Mouse (Mus musculus): Measurements from ENCODE around the gene Socs7. TPM values are rescaled to one million over a fixed set of nuclear protein-coding genes. Genes with fewer than 3 reads are reported as not detected.

The Socs7 gene
- polyA plus RNA-seq, 1 experiment from 2014 or later, result 3.6 TPM

DNA sequence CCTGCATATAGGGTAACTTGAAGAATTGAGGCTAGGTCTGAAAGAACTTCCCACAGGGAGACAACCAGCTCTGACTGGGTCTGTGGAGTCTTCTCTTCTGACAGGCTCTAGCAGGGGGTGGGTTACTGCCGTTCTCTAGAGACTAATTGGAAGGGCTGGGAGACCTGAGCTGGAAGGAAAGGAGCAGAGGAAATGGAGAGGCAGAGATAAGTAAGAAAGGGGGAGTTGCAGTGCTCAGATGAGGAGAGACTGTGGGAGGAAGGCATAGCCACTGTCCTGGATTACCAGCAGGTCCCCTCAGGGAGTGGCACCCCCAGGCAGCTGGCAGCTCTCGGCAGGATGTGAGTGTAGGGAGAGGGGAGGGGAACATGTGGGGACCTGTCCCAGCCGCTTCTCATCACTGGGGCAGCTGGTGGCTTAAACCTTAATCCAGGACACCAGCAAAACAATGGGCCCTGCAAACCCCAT, 79.3 kb downstream of the Socs7 start:
- Histone ChIP-seq H3K4me1 (replicated peaks; ENCODE audit: control insufficient read depth, insufficient read depth, low read length) (peaks cover 11% of the 10 kb centered on the region), H3K9ac (ENCODE audit: low read depth, low read length) (no peak overlapping the region), H3K27ac (ENCODE audit: low read depth, low read length) (no peak overlapping the region), H3K27me3 (ENCODE audit: control insufficient read depth, insufficient read depth, low read length) (peaks cover 33% of the 10 kb centered on the region), H3K4me3 (ENCODE audit: low read depth, low read length) (0 out of 2 replicates have a peak overlapping the region, but pooled peaks have one; percentile 1), H3K36me3 (ENCODE audit: control insufficient read depth, insufficient read depth, low read length) (no peaks in the 10 kb centered on the region), H3K4me2 (replicated peaks; ENCODE audit: low read depth, low read length) (no peak overlapping the region), H3K9me3 (ENCODE audit: control insufficient read depth, low read length) (no peaks in the 10 kb centered on the region)
- ATAC-seq (ENCODE audit: low FRiP score) (no peak), DNase-seq (ENCODE audit: low spot score) (no peak)
- 20% methylated on average over 3 of the region's 3 CpGs for WGBS

GRCm38 (mm10) chr11:97442891-97443675, 80.7 kb downstream of the Socs7 start:
- Histone ChIP-seq H3K4me3 (ENCODE audit: low read depth, low read length) (no peak overlapping the region), H3K4me2 (replicated peaks; ENCODE audit: low read depth, low read length) (no peak overlapping the region), H3K4me1 (replicated peaks; ENCODE audit: control insufficient read depth, insufficient read depth, low read length) (peaks cover 8% of the 10 kb centered on the region), H3K36me3 (ENCODE audit: control insufficient read depth, insufficient read depth, low read length) (no peaks in the 10 kb centered on the region), H3K9me3 (ENCODE audit: control insufficient read depth, low read length) (no peaks in the 10 kb centered on the region), H3K27me3 (ENCODE audit: control insufficient read depth, insufficient read depth, low read length) (peaks cover 33% of the 10 kb centered on the region), H3K9ac (ENCODE audit: low read depth, low read length) (no peak overlapping the region), H3K27ac (ENCODE audit: low read depth, low read length) (peak overlapping the region; percentile 13; the same call in 1 of the 2 replicates)
- DNase-seq (ENCODE audit: low spot score), result no peak
- WGBS, result 85% methylated on average over 11 of the region's 11 CpGs
- ATAC-seq (ENCODE audit: low FRiP score), result no peak

- no peak overlapping the region for H3K4me3 ChIP-seq (ENCODE audit: low read depth, low read length)
- peak overlapping the region; percentile 33; the same call in 1 of the 2 replicates for H3K27ac ChIP-seq (ENCODE audit: low read depth, low read length)
- no peaks in the 10 kb centered on the region for H3K9me3 ChIP-seq (ENCODE audit: control insufficient read depth, low read length)
- ATAC-seq (ENCODE audit: low FRiP score) (no peak), DNase-seq (ENCODE audit: low spot score) (no peak)
- peaks cover 5% of the 10 kb centered on the region; the same call in 1 of the 2 replicates for H3K4me1 ChIP-seq (replicated peaks; ENCODE audit: control insufficient read depth, insufficient read depth, low read length)
- WGBS, result 69% methylated on average over 6 of the region's 6 CpGs
- H3K27me3 ChIP-seq (ENCODE audit: control insufficient read depth, insufficient read depth, low read length), result peaks cover 13% of the 10 kb centered on the region
- no peak overlapping the region for H3K4me2 ChIP-seq (replicated peaks; ENCODE audit: low read depth, low read length)
- H3K36me3 ChIP-seq (ENCODE audit: control insufficient read depth, insufficient read depth, low read length), result no peaks in the 10 kb centered on the region
- no peak overlapping the region for H3K9ac ChIP-seq (ENCODE audit: low read depth, low read length)
Measured at GRCm38 (mm10) chr11:97445596-97445995, 83.2 kb downstream of the Socs7 start.

GRCm38 (mm10) chr11:97445999-97446511, 83.7 kb downstream of the Socs7 start:
- WGBS, result 53% methylated on average over 4 of the region's 4 CpGs

DNA sequence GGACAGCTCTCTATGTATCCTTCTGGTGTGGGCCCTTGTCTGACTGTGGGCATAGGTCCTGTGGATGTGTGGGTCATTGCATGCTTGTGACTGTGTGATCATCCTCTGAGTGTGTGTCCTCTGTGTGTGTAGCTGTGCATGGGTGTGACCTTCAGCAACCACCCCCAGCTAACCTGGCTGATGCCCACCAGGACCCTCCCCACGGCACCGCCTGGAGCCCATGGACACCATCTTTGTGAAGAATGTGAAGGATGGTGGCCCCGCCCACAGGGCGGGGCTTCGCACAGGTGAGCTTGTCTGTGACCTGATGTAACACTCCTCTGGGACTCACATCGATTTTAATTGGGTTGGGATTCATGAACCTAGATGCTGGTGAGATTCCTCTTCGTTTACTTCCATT, 85.6 kb downstream of the Socs7 start:
- ATAC-seq (ENCODE audit: low FRiP score), result no peak
- Histone ChIP-seq H3K4me2 (replicated peaks; ENCODE audit: low read depth, low read length) (no peak overlapping the region), H3K4me3 (ENCODE audit: low read depth, low read length) (no peak overlapping the region), H3K36me3 (ENCODE audit: control insufficient read depth, insufficient read depth, low read length) (no peaks in the 10 kb centered on the region), H3K9me3 (ENCODE audit: control insufficient read depth, low read length) (no peaks in the 10 kb centered on the region), H3K27ac (ENCODE audit: low read depth, low read length) (no peak overlapping the region), H3K4me1 (replicated peaks; ENCODE audit: control insufficient read depth, insufficient read depth, low read length) (0 out of 2 replicates have a peak, but pooled peaks cover 5% of the 10 kb centered on the region), H3K27me3 (ENCODE audit: control insufficient read depth, insufficient read depth, low read length) (no peaks in the 10 kb centered on the region; the same call in 1 of the 2 replicates), H3K9ac (ENCODE audit: low read depth, low read length) (no peak overlapping the region)
- WGBS, result 86% methylated on average over 7 of the region's 7 CpGs
- no peak for DNase-seq (ENCODE audit: low spot score)

More at GRCm38 (mm10) chr11:97445999-97446511, 83.7 kb downstream of the Socs7 start:
- no peak overlapping the region for H3K4me3 ChIP-seq (ENCODE audit: low read depth, low read length)
- no peak overlapping the region for H3K4me2 ChIP-seq (replicated peaks; ENCODE audit: low read depth, low read length)
- 0 out of 2 replicates have a peak overlapping the region, but pooled peaks have one; percentile 33 for H3K27ac ChIP-seq (ENCODE audit: low read depth, low read length)
- H3K36me3 ChIP-seq (ENCODE audit: control insufficient read depth, insufficient read depth, low read length), result no peaks in the 10 kb centered on the region
- no peak overlapping the region for H3K9ac ChIP-seq (ENCODE audit: low read depth, low read length)
- peaks cover 8% of the 10 kb centered on the region for H3K27me3 ChIP-seq (ENCODE audit: control insufficient read depth, insufficient read depth, low read length)
- 0 out of 2 replicates have a peak, but pooled peaks cover 5% of the 10 kb centered on the region for H3K4me1 ChIP-seq (replicated peaks; ENCODE audit: control insufficient read depth, insufficient read depth, low read length)
- ATAC-seq (ENCODE audit: low FRiP score), result no peak
- DNase-seq (ENCODE audit: low spot score), result no peak
- no peaks in the 10 kb centered on the region for H3K9me3 ChIP-seq (ENCODE audit: control insufficient read depth, low read length)

Other genes starting within 250 kb of the Socs7 start
- 0.11 and 0.23 TPM in 2 replicates for gene Tbx21, start 247.2 kb upstream of the Socs7 start, polyA plus RNA-seq (2014; fragmentation: Nextera tagmentation; extraction: Ambion mirVana)
- 3.9 and 4.2 TPM in 2 replicates for gene Tbkbp1, start 211.1 kb upstream of the Socs7 start, polyA plus RNA-seq (2014; fragmentation: Nextera tagmentation; extraction: Ambion mirVana)
- 94.9 and 99.7 TPM in 2 replicates for gene Kpnb1, start 174.7 kb upstream of the Socs7 start, polyA plus RNA-seq (2014; fragmentation: Nextera tagmentation; extraction: Ambion mirVana)
- 93.6 and 108 TPM in 2 replicates for gene Npepps, start 81.9 kb upstream of the Socs7 start, polyA plus RNA-seq (2014; fragmentation: Nextera tagmentation; extraction: Ambion mirVana)
- 51.4 and 52.9 TPM in 2 replicates for gene Mrpl45, start 46.8 kb upstream of the Socs7 start, polyA plus RNA-seq (2014; fragmentation: Nextera tagmentation; extraction: Ambion mirVana)
- gene Gpr179, start 10.5 kb upstream of the Socs7 start, polyA plus RNA-seq (2014; fragmentation: Nextera tagmentation; extraction: Ambion mirVana), result 0.46 TPM in 1 of 2 replicates, not detected in the other
- gene Arhgap23, start 53.0 kb downstream of the Socs7 start, polyA plus RNA-seq (2014; fragmentation: Nextera tagmentation; extraction: Ambion mirVana), result 3.5 TPM in 2 replicates
- 0.20 TPM in 1 of 2 replicates, not detected in the other for gene 4933428G20Rik, start 137.8 kb downstream of the Socs7 start, polyA plus RNA-seq (2014; fragmentation: Nextera tagmentation; extraction: Ambion mirVana)
- 1.9 and 2.2 TPM in 2 replicates for gene Srcin1, start 213.6 kb downstream of the Socs7 start, polyA plus RNA-seq (2014; fragmentation: Nextera tagmentation; extraction: Ambion mirVana)

Data from hindbrain, embryonic 11.5 days (tissue).